ENCODE assay signal across 17 mouse cellular contexts in the genomic region with DNA sequence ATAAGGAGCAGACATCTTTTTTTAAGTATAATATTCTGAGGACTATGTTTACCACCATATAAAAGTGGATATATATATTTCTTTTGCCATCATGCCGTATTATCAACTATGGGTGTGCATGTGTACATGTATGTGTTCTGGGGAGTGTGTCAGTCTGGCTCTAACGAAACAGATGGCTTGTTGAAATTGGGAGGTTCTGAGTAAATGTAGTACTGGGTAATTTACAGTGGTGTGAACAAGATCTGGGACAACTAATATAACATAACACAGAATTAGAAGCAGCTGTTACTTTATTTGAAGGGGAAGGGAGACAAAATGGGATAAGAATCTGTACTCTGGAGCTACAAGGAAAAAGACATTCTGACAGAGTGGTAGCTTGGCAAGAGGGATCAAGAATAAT.
"Had no signal": no experiment of that assay in that cellular context is flagged by ENCODE, and none has a peak within 500 bp of the region (broad histone marks: within the 10 kb centered on the region; RNA-seq: fewer than 3 reads in every experiment).

No protein-coding gene starts in this region.

- H3K9ac ChIP-seq: lung, embryonic 15.5 days; midbrain, embryonic 13.5 days; midbrain, embryonic 15.5 days; neural tube, embryonic 12.5 days; stomach, embryonic 15.5 days had no signal

- H3K4me1 ChIP-seq: lung, embryonic 15.5 days; megakaryocyte, embryonic 14.5 days; midbrain, embryonic 13.5 days; midbrain, embryonic 15.5 days; neural tube, embryonic 12.5 days; stomach, embryonic 15.5 days had no signal

- H3K9me3 ChIP-seq: lung, embryonic 15.5 days; megakaryocyte, embryonic 14.5 days; midbrain, embryonic 13.5 days; midbrain, embryonic 15.5 days; neural tube, embryonic 12.5 days; stomach, embryonic 15.5 days had no signal

- H3K4me2 ChIP-seq: lung, embryonic 15.5 days; midbrain, embryonic 11.5 days; midbrain, embryonic 13.5 days; midbrain, embryonic 15.5 days; neural tube, embryonic 12.5 days; stomach, embryonic 15.5 days had no signal

- H3K27me3 ChIP-seq: lung, embryonic 15.5 days; megakaryocyte, embryonic 14.5 days; midbrain, embryonic 13.5 days; midbrain, embryonic 15.5 days; neural tube, embryonic 12.5 days; stomach, embryonic 15.5 days had no signal

- H3K4me3 ChIP-seq: lung, embryonic 15.5 days; megakaryocyte, embryonic 14.5 days; midbrain, embryonic 13.5 days; midbrain, embryonic 15.5 days; neural tube, embryonic 12.5 days; stomach, embryonic 15.5 days had no signal

- H3K27ac ChIP-seq: lung, embryonic 15.5 days; macrophage; midbrain, embryonic 13.5 days; midbrain, embryonic 15.5 days; neural tube, embryonic 12.5 days; stomach, embryonic 15.5 days; stomach, postnatal 0 days had no signal

- DNase-seq: lung, adult 2 months; lung, postnatal 14 days; lung, postnatal 36 days; right cerebral cortex, postnatal 14 days; thymus, adult 18-20 months; thymus, postnatal 14 days; thymus, postnatal 36 days had no signal

- H3K36me3 ChIP-seq: lung, embryonic 15.5 days; midbrain, embryonic 13.5 days; midbrain, embryonic 15.5 days; neural tube, embryonic 12.5 days; stomach, embryonic 15.5 days had no signal

- ATAC-seq: lung, postnatal 0 days; midbrain, embryonic 13.5 days; midbrain, embryonic 15.5 days had no signal
